Mouse (Mus musculus) monocyte, adult 5-6 weeks (primary cell): ENCODE measurements at regions not wholly inside any gene's neighbourhood (a gene's known extent, or its start where the extent isn't known, plus 50 kb on each side); places are given as distances from the start of the nearest gene placed in this dataset.

Source experiments
- ATAC-seq: fragments of 153-309, 156-312 bp; replicated peaks from 2 replicates; pipeline ENCODE4 v1.8.0; 2017; ENCODE audit warnings: mild to moderate bottlenecking; ENCODE audit not compliant: low TSS enrichment, insufficient number of reproducible peaks, severe bottlenecking, poor library complexity, low FRiP score

DNA sequence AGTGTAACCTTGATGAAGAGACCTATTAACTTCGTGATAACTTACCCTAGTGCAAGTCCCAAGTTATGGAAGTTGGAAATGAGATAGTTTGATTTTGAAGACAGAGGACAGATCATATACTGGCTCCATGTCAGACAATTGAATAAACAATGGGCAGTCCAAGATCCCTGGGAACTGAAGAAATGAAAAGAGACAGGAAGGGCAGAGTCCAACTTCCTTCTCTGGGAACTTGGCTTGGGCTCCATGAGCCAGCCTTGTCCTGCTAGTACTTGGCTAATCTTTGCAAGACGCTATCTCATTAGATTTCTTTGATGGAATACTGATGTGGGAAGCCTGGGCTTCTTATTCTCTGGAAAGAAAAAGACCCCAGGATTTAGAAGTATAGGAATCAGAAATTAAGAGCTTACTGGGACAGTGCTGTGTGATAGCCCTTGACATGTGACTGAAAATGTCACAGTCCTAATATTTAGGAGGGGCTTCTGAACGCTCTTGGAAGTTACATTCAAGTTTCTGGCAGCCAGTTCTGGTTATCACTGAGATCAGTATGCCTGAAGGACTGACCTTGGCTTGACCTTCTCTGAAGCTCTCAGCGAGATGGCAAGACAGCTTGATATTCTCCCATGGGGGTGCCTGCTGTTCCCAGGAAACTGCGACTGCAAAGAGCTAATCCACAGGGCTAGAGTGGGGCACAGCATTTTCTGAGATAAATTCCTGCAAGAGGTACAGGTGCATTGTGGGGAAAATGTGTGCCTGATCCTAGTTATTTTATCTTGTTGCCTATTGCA, 501.9 kb upstream of the Nrp1 start:
- no peak for ATAC-seq

DNA sequence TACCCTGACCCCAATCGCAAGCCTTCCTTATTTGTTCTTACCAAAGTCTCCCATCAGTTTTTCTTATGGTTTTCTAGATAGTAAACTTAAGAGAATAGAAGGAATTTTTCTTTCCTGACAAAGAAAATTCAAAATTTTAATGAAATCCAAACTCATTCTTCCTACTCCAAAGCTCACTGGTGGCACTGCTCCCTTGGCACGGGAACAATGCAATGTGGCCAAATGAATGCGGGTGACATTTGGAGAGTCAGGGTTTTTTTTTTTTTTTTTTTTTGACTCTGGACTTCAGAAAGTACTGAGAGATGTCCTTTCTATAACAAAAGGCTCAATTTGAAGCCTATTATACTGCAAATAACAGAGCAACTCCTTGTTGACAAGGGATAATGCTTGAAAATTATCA, 499.4 kb upstream of the Nrp1 start:
- no peak for ATAC-seq

DNA sequence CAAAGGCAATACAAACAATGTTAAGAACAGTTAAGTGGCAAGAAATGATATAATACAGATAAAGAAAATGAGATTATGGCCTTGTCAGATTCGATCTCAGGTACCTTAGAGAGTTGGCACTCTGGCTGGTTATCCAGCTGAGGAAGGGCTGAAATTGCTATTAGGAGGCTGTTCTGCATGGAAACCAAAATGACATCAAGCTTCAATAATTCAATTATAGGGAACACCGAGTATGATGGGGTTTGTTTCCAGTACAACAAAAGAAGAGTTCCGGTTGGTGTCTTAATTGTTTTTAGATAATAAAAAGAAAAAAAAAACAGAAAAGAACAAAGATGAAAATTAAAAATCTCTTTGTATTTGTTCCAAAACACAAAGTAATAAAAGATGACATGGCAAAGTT, 498.0 kb upstream of the Nrp1 start:
- ATAC-seq: no peak

- no peak for ATAC-seq
These were observed 497.5 kb upstream of the Nrp1 start for GRCm38 (mm10) chr8:127860891-127861290.

DNA sequence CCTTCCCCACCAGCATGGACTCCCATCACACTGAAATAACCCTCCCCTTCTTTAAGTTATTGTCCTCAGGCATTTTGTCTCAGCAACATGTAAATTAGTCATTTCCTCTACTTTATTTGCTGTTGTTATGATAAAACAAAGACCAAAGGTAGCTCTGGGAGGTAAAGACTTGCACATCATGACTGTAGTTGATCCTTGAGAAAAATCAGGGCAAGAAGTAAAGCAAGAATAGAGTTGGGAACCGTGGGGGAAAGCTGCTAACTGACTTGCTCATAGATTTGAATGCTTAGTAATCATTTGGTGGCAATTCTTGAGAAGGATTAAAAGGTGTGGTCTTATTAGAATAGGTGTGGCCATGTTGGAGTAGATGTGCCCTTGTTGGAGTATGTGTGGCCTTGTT, 473.8 kb upstream of the Nrp1 start:
- ATAC-seq: no peak

DNA sequence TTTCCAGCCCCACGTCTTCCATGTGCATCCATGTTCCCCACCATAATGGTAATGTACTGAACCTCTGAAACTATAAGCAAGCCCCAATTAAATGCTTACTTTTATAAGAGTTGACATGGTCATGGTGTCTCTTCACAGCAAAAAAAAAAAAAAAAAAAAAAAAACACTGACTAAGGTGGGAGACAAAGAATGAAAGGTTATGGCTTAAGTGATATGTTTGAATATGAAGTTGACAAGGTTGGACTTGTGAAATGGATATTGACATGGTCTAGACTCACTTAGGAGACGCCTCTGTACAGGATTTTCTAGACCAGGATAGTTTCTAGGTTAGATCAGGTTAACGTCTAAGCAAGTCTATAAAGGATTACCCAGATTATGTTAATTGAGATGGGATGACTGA, 473.2 kb upstream of the Nrp1 start:
- no peak for ATAC-seq

DNA sequence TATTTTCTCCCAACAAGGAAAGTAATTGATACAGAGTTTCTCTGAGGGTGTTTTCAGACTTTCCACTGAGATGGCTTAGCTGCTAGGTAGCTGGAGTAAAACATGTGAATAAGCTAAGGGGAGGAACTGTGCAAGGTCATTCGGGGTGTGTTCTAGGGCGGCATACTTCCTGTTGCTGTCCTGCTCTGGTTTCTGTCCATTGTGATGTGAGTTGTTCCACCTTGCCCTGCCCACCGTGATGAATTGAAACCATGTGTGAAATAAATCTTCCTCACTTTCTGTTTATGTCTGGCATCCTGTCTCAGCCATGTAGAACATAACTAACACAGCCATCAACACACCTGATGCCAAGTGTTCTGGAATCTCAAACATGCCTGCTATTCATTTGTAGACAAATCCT, 472.6 kb upstream of the Nrp1 start:
- ATAC-seq: no peak

GRCm38 (mm10) chr8:127890729-127891128, 467.7 kb upstream of the Nrp1 start:
- no peak for ATAC-seq

GRCm38 (mm10) chr8:127894284-127894683, 464.1 kb upstream of the Nrp1 start:
- no peak for ATAC-seq

GRCm38 (mm10) chr8:127908436-127908835, 450.0 kb upstream of the Nrp1 start:
- ATAC-seq: no peak

DNA sequence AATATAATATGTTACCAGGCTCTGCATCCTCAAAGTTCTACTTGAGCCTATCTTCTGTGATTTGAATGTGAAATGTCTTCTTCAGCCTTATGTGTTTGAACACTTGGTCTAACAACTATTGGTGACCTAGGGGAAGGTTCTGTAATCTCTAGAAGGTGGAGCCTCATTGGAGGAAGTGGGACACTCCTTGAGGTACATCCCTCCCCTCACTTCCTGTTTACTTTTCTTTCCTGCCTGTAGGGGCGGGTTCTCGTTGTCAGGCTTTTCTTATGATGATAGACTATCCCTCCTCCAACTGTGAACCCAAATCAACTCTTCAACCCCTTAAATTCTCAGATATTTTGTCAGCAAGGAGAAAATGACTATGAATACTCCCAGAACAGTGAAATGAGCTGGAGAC, 448.8 kb upstream of the Nrp1 start:
- ATAC-seq: peak; percentile 59

DNA sequence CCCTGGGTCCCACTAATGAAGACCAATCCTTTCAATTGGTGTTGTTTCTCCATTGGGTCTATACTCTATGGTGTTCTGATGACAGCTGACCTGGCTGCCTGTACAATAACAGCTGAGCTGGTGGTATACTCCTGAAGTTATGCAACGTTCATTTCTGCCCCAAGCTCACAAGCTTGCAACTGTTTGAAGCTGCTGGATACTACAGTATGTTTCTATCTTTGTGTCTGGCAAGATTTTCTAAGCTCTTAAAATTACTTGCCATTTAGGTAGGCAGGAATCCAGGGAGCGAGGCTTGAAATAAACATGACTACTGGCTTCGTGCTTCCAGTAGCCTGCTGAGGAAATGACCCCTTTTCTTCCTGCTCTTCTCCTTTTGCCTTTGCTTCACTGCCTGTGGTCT, 444.3 kb upstream of the Nrp1 start:
- ATAC-seq: no peak

- ATAC-seq: no peak
These were observed 443.5 kb upstream of the Nrp1 start for GRCm38 (mm10) chr8:127914914-127915313.

- no peak for ATAC-seq
These were observed 442.8 kb upstream of the Nrp1 start for GRCm38 (mm10) chr8:127915591-127916028.

- ATAC-seq: no peak
These were observed 436.5 kb upstream of the Nrp1 start for GRCm38 (mm10) chr8:127921925-127922324.

DNA sequence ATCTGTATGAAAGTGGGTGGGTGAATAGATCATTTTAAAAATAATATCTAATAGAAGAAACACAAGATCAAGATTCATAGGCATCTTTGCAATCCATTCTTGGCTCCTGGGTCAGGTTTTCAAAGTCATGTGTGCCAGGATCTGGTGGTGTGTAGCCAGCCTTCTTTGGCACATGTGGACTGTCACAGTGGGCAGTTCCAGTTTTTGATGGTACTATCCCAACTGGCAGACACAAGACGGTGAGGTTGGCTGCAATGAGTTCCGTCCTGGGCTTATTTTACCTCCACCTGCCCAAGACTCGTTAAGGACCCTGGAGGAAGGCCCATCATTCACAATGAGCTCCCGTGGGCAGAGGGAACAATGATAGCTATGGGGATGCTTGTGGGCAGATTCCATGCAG, 435.1 kb upstream of the Nrp1 start:
- no peak for ATAC-seq

- ATAC-seq: no peak
These were observed 426.1 kb upstream of the Nrp1 start for GRCm38 (mm10) chr8:127932276-127932675.

DNA sequence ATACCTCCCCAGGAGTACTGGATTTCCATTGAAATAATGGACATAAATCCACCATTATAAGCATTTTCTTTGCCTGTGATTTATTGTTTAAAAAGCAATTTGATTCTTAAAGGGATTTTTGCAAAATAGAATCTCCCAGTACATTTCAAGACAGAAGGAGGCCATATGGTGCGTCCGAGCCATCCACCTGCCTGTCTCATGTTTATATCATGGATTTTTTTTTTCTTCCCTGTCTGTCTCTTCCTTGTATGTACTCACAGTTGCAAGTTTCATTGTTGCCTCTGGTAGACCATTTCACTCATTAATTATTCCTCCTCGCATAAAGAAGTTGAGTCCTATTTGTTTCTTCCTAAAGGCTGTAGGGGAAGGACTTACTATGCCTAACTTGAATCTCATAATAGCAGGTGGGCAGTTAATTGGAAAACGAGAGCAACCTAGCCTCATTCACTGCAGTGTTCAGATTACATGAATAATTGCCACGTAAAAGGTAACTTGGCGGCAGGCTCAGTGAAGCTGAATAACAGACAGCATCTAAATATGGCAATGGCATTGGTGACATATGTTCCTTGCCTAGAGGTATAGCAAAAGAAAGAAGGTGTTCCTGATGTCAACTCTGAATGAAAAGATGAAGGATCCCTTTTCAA, 421.5 kb upstream of the Nrp1 start:
- no peak for ATAC-seq

DNA sequence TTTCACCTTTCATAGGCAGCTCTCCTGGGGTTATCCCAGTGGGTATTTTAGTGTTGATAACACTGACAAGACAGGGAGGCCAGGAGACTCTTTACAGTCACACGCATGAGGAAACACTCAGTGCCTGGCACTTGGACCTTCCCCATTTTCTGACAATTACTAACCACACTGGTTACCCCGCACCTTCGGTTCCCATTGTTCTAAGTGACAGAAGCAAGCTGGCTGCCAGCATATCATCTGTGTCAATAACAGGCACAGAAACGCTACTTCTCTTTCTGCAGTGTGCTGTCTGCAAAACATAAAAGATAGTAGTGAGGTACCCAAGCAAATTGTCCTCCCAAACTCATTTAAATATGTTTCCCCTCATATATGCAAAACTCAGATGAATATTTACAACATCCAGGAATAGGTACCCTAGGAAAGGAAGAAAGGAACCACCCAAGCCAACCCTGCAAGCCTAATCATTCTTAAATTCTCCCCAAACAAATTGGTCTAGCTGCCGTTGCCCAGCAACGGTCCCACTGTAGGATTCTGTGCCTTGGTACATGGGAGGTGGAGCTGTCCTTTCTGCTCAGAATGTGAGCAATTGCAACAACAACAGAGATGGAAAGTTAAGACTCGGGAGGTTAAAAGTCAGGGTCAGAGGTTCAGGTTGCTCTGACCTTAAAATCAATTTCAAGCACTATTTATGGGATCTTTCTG, 419.0 kb upstream of the Nrp1 start:
- ATAC-seq: peak; percentile 63

- no peak for ATAC-seq
These were observed 418.4 kb upstream of the Nrp1 start for GRCm38 (mm10) chr8:127939986-127940359.
